Mouse (Mus musculus): Measurements from ENCODE around the gene Dgkq. TPM values are rescaled to one million over a fixed set of nuclear protein-coding genes. Genes with fewer than 3 reads are reported as not detected.
A peak's percentile ranks its signal among the peaks of the same experiment; 100 is the strongest.
"Not testable (repeated sequence)": the region's sequence is repeated elsewhere in the genome, so short reads cannot be mapped to it uniquely, and the experiment has no call there.

The Dgkq gene
- polyA plus RNA-seq, 1 experiment from 2014 or later, result 23.8 TPM

DNA sequence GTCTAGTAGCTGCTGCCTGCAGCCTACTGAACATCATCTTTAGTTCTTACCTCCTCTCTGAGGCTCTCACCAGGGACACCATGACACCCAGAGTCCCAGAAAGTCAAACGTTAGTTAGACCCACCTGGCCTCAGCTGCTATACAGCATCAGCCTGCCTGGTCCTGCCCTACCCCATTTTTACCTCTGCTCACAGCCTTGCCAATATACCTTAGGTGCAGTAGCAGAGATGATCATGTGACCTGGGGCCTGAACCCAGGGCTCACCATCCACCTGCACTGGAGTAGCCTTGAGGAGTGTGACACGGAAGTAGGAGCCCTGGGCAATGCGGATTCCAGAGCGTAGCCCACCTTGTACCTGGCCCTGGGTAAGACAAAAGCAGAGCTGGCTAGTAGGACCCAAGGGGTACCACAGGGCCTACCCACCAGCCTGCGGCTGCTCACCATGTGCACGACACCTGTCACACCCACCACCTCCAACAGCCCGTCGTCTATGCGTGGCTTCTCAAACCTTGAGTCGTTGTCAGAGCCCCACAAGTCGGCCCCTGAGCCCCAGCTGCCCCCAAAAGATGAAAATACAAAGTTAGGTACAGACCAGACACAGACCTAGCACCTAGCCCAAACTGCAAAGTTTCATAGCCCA lies 20.4 kb downstream of the Dgkq start:
- no peak overlapping the region for H3K4me3 ChIP-seq
- H3K9me3 ChIP-seq, result no peaks in the 10 kb centered on the region
- H3K9ac ChIP-seq, result no peak overlapping the region
- H3K27ac ChIP-seq, result no peak overlapping the region
- peaks cover 86% of the 10 kb centered on the region for H3K36me3 ChIP-seq
- H3K4me1 ChIP-seq (replicated peaks), result no peaks in the 10 kb centered on the region
- no peak for ATAC-seq (ENCODE audit: low FRiP score)
- H3K4me2 ChIP-seq, result no peak overlapping the region
- 94% methylated on average over 11 of the region's 11 CpGs for WGBS
- H3K27me3 ChIP-seq, result no peaks in the 10 kb centered on the region

DNA sequence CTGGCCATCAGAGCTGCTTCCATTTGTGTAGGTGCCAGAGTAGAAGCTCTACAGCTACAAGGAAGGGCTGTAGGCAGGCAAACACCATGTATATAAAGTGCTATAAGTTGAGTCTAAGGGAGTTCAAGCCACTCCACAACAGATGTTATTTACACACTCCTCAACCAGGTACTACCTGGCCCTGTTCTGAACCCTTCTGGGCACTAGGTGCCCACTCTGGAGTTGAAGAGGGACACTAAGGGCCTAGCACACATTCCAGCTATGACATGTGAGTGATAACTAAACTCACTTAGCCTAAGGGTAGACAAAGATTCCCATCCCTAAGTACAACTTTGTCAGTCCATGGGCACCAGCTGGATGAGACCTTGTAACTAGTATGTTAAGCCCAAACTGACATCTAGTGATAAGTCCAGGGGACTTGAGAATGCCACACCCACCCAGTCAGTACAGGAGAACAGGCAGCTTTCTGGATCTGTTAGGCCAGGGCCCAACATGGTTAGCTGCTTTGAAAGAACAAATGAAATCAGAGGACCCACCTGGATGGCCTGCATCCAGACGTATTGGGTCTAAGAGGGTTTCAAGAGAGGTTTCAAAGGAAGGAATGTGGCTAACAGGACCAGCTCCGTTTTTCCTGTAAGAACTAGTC lies 21.5 kb downstream of the Dgkq start:
- H3K4me1 ChIP-seq (replicated peaks), result no peaks in the 10 kb centered on the region
- H3K27ac ChIP-seq, result no peak overlapping the region
- no peak for ATAC-seq (ENCODE audit: low FRiP score)
- no peaks in the 10 kb centered on the region for H3K27me3 ChIP-seq
- H3K4me2 ChIP-seq, result no peak overlapping the region
- no peak overlapping the region for H3K4me3 ChIP-seq
- H3K36me3 ChIP-seq, result peaks cover 83% of the 10 kb centered on the region
- H3K9me3 ChIP-seq, result no peaks in the 10 kb centered on the region
- H3K9ac ChIP-seq, result no peak overlapping the region
- WGBS, result 89% methylated on average over 2 of the region's 2 CpGs

DNA sequence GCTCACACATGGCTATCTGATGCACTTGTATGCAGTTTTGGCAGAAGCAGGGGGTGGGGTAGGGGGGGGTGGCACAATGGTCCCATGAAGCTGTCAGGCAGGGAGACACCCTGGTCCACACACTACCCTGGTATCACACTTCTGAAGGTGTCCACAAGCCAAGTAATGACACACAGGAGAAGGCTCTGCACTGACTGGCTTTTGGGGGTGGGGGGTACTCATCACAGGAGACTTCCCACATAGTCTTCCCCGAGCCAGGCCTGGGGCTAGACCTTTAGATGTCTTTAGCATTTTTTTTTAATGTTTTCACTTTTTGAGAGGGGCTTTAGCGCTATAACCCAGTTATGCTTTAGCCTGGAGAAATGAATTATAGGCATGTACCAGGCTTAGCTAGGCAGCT lies 22.2 kb downstream of the Dgkq start:
- no peak for ATAC-seq (ENCODE audit: low FRiP score)
- WGBS, result 92% methylated on average over 2 of the region's 2 CpGs
- no peak overlapping the region for H3K4me2 ChIP-seq
- no peak overlapping the region for H3K9ac ChIP-seq
- peaks cover 82% of the 10 kb centered on the region for H3K36me3 ChIP-seq
- H3K27me3 ChIP-seq, result no peaks in the 10 kb centered on the region
- H3K4me3 ChIP-seq, result no peak overlapping the region
- H3K4me1 ChIP-seq (replicated peaks), result no peaks in the 10 kb centered on the region
- no peak overlapping the region for H3K27ac ChIP-seq
- no peaks in the 10 kb centered on the region for H3K9me3 ChIP-seq

DNA sequence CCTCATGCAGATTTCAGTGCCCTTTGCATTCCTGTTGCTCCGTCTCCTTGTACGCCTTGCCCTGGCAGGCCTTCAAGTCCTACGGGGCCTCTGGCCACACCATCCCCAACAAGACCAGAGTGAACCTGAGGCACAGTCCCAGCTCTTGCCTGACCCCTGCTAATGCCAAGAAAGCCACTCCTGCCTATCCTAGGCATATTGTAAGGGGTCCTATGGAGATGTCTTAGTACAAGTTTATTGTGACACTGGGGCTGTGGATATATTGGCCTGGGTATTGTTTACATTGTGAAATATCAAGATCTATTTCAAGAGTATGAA lies 23.2 kb downstream of the Dgkq start:
- no peaks in the 10 kb centered on the region for H3K4me1 ChIP-seq (replicated peaks)
- no peaks in the 10 kb centered on the region for H3K9me3 ChIP-seq
- peaks cover 86% of the 10 kb centered on the region for H3K36me3 ChIP-seq
- H3K4me2 ChIP-seq, result no peak overlapping the region
- H3K4me3 ChIP-seq, result no peak overlapping the region
- ATAC-seq (ENCODE audit: low FRiP score), result no peak
- WGBS, result 94% methylated on average over 3 of the region's 3 CpGs
- no peak overlapping the region for H3K9ac ChIP-seq
- no peaks in the 10 kb centered on the region for H3K27me3 ChIP-seq
- no peak overlapping the region for H3K27ac ChIP-seq

DNA sequence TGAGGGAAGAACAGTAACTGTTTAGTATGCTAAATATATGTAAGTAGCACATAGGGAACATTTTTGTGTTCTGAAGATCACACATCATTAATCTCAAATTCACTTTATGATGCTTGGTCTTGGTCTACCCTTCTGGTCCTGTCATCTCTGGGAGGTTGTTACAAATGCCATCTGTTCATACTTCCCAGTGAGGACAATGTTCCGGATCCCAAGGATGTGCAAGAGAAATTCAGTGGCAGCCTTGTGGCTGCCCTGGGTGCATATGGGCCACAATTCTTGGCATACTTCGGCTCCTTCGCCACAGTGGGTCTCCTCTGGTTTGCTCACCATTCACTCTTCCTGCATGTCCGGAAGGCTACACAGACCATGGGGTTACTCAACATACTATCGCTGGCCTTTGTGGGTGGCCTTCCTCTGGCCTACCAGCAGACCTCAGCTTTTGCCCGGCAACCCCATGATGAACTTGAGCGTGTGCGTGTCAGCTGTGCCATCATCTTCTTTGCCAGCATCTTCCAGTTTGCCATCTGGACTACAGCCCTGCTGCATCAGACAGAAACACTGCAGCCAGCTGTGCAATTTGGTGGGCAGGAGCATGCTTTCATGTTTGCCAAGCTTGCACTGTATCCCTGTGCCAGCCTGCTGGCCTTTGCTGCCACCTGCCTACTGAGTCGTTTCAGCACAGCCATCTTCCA lies 23.7 kb downstream of the Dgkq start:
- no peak overlapping the region for H3K4me2 ChIP-seq
- no peak overlapping the region for H3K27ac ChIP-seq
- H3K36me3 ChIP-seq, result peaks cover 85% of the 10 kb centered on the region
- H3K9ac ChIP-seq, result no peak overlapping the region
- no peaks in the 10 kb centered on the region for H3K4me1 ChIP-seq (replicated peaks)
- H3K4me3 ChIP-seq, result no peak overlapping the region
- H3K27me3 ChIP-seq, result no peaks in the 10 kb centered on the region
- no peaks in the 10 kb centered on the region for H3K9me3 ChIP-seq
- ATAC-seq (ENCODE audit: low FRiP score), result no peak
- WGBS, result 94% methylated on average over 9 of the region's 9 CpGs

DNA sequence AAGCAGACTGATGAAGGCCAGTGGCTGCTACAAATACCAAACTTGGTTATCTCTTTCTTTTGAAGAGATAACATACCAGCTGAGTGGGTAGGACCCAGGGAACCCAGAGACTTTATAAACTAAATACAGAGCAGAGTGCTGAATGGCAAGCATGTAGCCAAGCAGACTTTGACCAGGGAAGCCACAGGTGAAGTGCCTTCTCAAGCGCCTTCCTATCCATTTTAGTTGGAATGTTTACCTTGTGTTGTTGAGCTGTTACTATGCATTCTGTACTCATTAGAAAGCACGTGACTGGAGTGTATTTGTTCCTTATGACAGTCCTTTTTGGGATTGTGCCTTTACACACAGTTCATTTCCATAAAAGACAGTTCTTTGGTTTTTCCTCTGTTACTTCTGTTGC lies 25.8 kb downstream of the Dgkq start:
- 90% methylated on average over 2 of the region's 2 CpGs for WGBS
- ATAC-seq (ENCODE audit: low FRiP score), result no peak
- no peaks in the 10 kb centered on the region for H3K9me3 ChIP-seq
- no peaks in the 10 kb centered on the region for H3K27me3 ChIP-seq
- H3K4me2 ChIP-seq, result no peak overlapping the region
- peaks cover 75% of the 10 kb centered on the region for H3K36me3 ChIP-seq
- no peak overlapping the region for H3K9ac ChIP-seq
- H3K27ac ChIP-seq, result no peak overlapping the region
- no peak overlapping the region for H3K4me3 ChIP-seq
- H3K4me1 ChIP-seq (replicated peaks), result no peaks in the 10 kb centered on the region

DNA sequence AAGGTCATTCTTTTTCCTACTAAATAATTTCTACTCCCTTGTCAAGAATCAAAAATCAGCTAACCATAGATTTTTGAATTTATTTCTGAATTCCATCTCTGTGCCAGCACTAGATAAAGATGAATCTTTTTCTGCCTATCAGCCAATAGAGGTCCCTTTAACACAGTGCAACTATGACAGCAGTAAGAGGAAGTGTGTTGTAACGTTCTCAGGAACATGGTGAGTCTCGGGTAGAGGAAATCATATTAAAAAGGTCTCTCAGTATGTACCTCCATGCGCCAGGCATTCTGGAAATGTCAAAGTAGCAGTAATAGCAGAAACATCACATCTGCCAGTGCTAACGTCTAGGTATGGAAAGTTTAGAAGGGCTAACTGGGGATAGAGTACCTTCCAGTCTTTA lies 33.3 kb downstream of the Dgkq start:
- no peak overlapping the region for H3K27ac ChIP-seq
- ATAC-seq (ENCODE audit: low FRiP score), result no peak
- no peak overlapping the region for H3K9ac ChIP-seq
- H3K4me3 ChIP-seq, result no peak overlapping the region
- 82% methylated on average over 4 of the region's 4 CpGs for WGBS
- no peak overlapping the region for H3K4me2 ChIP-seq
- H3K9me3 ChIP-seq, result no peaks in the 10 kb centered on the region
- H3K27me3 ChIP-seq, result no peaks in the 10 kb centered on the region
- no peaks in the 10 kb centered on the region for H3K4me1 ChIP-seq (replicated peaks)
- H3K36me3 ChIP-seq, result peaks cover 17% of the 10 kb centered on the region

DNA sequence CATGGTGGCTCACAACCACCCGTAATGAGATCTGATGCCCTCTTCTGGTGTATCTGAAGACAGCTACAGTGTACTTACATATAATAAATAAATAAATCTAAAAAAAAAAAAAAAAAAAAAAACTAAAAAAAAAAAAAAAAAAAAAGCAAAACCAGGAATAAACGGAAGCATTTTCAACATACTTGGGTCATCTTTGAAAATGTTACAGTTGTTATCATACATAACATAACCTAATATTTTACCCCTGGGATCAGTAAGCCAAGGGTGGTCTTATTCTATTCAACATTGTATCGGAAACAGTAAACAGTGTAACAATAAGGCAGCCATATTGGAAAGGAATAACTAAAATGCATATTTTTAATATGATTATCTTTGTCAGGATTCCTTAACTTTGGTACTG lies 35.4 kb downstream of the Dgkq start:
- not testable (repeated sequence) for H3K9me3 ChIP-seq; ATAC-seq (ENCODE audit: low FRiP score); H3K4me2 ChIP-seq; H3K9ac ChIP-seq; H3K27ac ChIP-seq; H3K4me3 ChIP-seq; H3K36me3 ChIP-seq; H3K4me1 ChIP-seq (replicated peaks); H3K27me3 ChIP-seq
- WGBS, result 90% methylated on average over 3 of the region's 3 CpGs

DNA sequence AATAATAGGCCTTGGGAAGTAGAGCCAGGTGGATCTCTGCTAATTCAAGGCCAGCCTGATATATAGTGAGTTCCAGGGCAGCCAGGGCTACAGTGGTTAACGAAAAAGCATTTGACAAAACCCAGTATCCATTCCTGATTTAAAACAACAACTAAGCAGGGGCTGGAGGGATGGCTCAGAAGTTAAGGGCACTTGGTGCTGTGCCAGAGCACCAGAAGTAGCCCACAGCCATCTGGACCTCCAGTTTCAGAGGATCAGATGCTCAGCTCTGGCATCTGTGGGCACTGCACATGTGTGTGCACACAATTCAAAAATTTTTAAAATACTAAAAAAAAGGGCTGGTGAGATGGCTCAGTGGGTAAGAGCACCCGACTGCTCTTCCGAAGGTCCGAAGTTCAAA lies 35.8 kb downstream of the Dgkq start:
- H3K4me3 ChIP-seq, result no peak overlapping the region
- H3K36me3 ChIP-seq, result peaks cover 6% of the 10 kb centered on the region
- no peak overlapping the region for H3K27ac ChIP-seq
- WGBS, result 91% methylated on average over 4 of the region's 4 CpGs
- H3K4me2 ChIP-seq, result no peak overlapping the region
- no peak overlapping the region for H3K9ac ChIP-seq
- no peaks in the 10 kb centered on the region for H3K27me3 ChIP-seq
- H3K4me1 ChIP-seq (replicated peaks), result peaks cover 11% of the 10 kb centered on the region
- no peaks in the 10 kb centered on the region for H3K9me3 ChIP-seq
- ATAC-seq (ENCODE audit: low FRiP score), result no peak

DNA sequence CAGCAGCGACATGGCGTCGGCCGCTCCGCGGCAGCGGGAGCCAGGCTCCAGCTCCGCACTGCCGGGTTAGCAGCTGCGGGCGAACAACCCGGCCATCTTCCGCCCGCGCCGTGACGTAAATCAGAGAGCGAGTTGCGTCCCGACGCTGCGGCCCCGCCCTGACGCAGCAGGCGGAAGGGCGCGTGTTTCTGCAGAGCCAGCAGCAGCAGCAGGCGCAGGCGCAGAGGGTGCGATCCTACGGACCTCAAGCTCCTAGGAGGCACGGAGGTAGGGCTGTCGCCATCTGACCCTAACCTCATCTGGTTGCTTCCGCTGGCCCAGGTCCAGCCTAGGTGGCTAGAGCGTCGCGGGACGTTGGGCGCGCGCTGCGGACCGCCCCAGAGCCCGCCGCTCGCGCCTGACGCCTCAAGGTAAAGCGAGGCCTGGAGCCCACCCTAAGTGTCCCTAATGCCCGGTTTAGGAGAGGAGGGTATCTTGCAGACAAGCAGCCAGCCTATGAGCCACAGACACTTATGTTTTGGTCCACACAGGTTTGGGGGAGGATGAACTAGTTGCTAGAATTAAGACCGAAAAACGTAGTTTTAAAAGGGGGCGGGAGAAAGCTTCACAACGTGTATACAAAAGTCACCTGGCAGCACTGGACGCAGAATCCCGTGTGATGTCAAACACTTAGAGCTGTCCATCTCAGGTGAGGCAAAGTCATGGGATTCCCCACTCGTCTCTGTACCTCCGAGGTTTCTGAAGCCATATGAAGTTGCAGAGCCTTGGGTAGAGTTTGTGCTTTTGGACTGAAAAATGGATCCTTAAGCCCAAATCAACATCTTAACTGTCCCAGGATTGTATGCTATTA lies 39.6 kb downstream of the Dgkq start, which contains the start of the genes Gak and Tmem175:
Gak (minus strand) TSS at position 122 of the 850 bp plus-strand sequence.
Tmem175 (plus strand) TSS at position 137 of the 850 bp plus-strand sequence.
- no peaks in the 10 kb centered on the region for H3K27me3 ChIP-seq
- H3K4me1 ChIP-seq (replicated peaks), result peaks cover 29% of the 10 kb centered on the region
- peak within 1 kb of the TSS; percentile 94 for H3K4me2 ChIP-seq
- peak; percentile 97 for ATAC-seq (ENCODE audit: low FRiP score)
- no peaks in the 10 kb centered on the region for H3K9me3 ChIP-seq
- peak within 1 kb of the TSS; percentile 94 for H3K27ac ChIP-seq
- H3K9ac ChIP-seq, result peak within 1 kb of the TSS; percentile 95
- no peaks in the 10 kb centered on the region for H3K36me3 ChIP-seq
- peak within 1 kb of the TSS; percentile 84 for H3K4me3 ChIP-seq
- under 1% methylated on average over 58 of the region's 58 CpGs for WGBS

DNA sequence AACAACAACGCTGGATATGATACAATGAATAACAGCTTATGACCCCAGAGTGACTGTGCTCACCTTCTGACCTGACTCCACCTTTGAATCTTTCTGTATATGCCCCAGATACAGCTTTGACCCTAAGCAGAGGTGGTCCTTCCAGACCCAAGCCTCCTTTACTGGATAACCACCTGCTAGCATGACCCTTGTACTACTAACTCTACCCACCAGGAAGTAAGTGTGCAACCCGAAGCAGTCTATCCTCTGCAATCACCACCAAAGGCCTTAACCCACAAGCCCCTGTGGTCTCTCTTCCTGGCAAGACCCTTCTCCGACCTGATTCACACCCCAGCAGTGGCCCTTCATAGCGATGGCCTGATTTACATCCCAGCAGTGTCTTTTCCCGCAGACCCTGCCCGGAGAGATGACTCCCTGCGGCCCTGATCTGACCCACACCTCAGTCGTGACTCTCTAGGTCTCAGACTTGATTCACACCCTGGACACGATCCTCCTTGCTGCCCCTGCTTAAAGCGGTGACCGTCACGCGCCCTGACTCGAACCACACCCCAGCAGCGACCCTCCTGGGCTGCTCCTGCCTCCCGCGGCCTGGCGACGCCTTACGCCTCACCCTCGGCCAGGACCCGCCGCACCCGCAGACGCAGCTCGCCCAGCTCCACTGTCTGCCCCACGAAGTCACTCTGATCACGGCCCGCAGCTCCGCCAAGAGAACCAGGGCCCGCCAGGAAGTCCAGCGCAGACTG lies 40.4 kb downstream of the Dgkq start:
- Histone ChIP-seq H3K36me3 (peaks cover 7% of the 10 kb centered on the region), H3K4me1 (replicated peaks) (peaks cover 29% of the 10 kb centered on the region), H3K9me3 (no peaks in the 10 kb centered on the region), H3K27me3 (no peaks in the 10 kb centered on the region), H3K4me3 (peak overlapping the region; percentile 84), H3K27ac (peak overlapping the region; percentile 94), H3K9ac (peak overlapping the region; percentile 95), H3K4me2 (peak overlapping the region; percentile 94)
- 2% methylated on average over 32 of the region's 32 CpGs for WGBS
- ATAC-seq (ENCODE audit: low FRiP score), result peak; percentile 87

Data from hindbrain, embryonic 13.5 days (tissue).